Mouse (Mus musculus): ENCODE data around the gene Rprd2. TPM values are rescaled to one million over a fixed set of nuclear protein-coding genes. Genes with fewer than 3 reads are reported as not detected.
A peak's percentile ranks its signal among the peaks of the same experiment; 100 is the strongest.
"Not testable (repeated sequence)": the region's sequence is repeated elsewhere in the genome, so short reads cannot be mapped to it uniquely, and the experiment has no call there.

Rprd2 gene
- total RNA-seq, 1 experiment from 2014 or later = 52.2 TPM

DNA sequence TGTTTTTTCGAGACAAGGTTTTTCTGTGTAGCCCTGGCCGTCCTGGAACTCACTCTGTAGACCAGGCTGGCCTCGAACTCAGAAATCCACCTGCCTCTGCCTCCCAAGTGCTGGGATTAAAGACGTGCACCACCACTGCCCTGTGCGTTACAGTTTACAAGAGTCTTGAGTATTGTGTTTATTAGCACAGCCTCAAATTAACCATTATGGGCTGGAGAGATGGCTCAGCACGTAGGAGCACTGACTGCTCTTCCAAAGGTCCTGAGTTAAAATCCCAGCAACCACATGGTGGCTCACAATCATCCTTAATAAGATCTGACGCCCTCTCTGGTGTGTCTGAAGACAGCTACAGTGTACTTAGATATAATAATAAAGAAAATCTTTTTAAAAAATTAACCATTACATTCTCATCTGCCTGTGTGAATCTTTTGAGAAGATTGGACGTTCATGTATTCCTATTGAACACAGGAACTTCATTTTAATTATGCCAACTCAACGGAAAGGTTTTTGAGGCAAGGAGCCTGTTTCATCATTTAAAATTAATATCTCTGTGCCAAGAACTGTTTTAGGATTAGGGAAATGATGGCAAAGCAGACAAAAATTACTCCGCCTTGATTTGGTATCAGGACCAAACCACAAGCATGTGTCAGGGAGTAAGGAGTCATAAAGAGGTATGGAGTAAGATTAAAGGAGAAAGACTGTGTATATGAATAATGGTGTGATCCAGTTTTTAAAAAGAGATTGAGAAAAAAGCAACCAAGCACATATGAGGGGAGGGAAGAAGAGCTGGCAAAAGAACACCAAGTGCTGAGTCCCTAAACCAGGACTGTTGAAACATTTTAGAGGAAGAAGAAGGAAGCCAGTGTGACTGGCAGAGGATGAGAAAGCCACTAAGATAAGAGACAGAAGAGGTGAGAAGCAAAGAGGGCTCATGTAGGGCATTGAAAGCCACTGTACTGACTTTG lies 1.7 kb upstream of the Rprd2 start:
- ATAC-seq (replicated peaks; ENCODE audit: insufficient number of reproducible peaks, low FRiP score, low TSS enrichment, poor library complexity, severe bottlenecking) = no peak

DNA sequence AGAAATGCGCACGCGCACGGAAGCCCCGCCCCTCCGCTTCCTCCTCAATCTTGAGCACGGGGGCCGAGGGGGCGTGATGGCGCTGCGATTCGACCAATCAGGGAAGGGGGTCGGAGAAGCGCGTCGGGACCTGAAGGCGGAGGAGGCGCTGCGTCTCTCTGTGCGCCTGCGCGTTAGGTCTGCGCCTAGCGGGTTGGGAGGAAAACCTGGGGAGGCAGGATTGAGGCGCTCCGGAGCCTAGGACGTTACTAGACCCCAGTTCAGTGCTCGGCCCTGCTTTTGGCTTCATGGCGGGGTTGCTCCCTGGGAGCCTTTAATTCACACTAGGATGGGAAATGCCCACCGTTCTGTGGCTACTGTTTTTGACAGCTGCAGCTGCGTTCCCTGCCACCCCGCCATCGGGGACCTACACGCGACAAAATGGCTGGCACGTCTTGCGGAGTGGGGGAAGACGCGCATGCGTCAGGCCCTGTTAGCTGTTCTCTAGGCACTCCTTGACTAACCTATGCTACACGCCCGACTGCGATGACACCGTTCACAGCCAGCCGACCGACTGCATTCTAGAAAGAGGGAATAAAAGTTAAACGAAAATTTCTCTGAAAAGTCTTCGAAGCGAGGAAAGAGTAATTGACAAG lies 805 bp upstream of the Rprd2 start:
- peak; percentile 94 for ATAC-seq (replicated peaks; ENCODE audit: insufficient number of reproducible peaks, low FRiP score, low TSS enrichment, poor library complexity, severe bottlenecking)

DNA sequence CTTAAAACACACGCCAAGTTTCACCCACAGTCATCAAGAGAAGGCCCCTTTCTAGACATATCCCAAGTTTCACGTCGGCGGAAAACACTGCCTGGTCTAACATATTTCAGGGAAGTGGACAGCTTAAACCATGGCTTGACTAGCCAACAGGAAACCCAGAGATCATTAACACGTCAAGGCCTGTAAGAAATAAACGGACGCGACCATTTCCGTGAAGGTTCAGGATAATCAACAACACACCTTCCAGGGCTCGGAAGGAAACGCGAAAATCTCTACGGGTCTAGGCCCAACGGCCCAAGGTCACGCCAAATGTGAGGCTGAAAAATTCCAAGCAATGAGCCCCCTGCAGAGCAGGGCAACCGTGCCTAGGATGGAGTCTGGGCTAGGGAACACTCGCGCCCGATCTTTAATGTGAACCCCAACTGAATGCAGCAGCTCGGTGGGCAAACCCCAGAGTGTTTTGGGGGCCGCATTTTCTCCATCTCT lies 594 bp downstream of the Rprd2 start:
- 0 out of 2 replicates have a peak, but pooled peaks have one; percentile 10 for ATAC-seq (replicated peaks; ENCODE audit: insufficient number of reproducible peaks, low FRiP score, low TSS enrichment, poor library complexity, severe bottlenecking)

DNA sequence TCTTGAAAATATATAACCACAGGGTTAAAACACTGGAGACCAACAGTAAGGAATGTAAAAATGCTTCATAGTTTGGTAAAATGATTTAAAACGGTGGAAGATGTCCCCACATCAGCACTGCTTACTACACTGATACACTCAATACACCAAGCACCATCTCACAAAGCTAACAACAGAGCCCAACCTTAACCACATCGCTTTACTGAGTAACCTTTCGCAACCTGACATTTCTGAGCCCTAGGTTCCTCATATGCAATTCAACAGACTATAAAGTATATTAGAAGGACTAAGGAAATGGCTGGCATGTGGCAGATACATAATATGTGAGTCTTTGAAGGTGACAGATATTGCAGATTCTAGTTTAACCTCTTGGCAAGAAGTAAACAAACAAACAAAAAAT lies 2.0 kb downstream of the Rprd2 start:
- peak; percentile 48; the same call in 1 of the 2 replicates for ATAC-seq (replicated peaks; ENCODE audit: insufficient number of reproducible peaks, low FRiP score, low TSS enrichment, poor library complexity, severe bottlenecking)

DNA sequence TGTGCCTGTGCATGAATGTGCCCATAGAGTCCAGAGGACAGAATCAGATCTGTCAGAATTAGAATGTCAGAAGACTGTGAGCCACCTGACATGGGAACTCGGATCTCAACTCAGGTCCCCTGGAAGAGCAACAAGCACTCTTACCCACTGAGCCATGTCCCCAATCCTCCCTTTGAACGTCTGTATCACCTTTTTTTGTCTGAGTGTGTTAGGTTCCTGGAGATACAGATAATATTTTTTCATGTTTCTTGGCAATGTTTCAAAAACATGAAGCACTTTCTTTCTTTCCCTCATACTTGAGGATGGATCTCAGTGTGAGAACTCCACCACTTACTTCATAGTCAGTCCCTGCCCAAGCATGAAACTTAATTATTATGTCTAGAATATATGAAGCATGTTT lies 10.3 kb downstream of the Rprd2 start:
- ATAC-seq (replicated peaks; ENCODE audit: insufficient number of reproducible peaks, low FRiP score, low TSS enrichment, poor library complexity, severe bottlenecking) = no peak

DNA sequence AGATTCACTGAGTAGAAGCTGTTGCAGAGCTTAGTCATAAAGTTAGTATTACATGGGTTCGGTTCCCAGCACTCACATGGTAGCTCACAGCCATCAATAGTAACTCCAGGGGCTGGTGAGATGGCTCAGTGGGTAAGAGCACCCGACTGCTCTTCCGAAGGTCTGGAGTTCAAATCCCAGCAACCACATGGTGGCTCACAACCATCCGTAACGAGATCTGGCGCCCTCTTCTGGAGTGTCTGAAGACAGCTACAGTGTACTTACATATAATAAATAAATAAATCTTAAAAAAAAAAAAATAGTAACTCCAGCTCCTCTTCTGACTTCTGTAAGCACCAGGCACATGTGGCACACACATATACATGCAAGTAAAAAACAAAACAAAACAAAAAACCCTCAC lies 11.0 kb downstream of the Rprd2 start:
- ATAC-seq (replicated peaks; ENCODE audit: insufficient number of reproducible peaks, low FRiP score, low TSS enrichment, poor library complexity, severe bottlenecking) = not testable (repeated sequence)

DNA sequence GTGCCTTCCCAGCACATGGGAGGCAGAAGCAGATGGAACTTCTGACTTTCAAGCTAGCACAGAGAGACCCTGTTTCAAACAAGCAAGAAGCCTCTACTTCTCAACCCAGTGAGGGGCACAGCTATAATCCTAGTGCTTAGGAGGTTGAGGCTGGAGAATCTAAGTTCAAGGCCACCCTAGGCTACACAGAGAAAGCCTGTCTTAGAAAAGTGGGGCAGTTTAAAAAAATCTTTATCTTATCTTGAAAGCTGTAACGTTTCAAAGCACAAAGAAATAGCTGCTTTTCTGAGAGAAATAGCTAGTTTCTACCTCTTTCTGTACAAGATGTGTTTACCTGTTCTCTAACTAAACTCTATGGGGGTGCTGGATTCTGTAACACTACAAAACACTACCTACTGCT lies 12.0 kb downstream of the Rprd2 start:
- ATAC-seq (replicated peaks; ENCODE audit: insufficient number of reproducible peaks, low FRiP score, low TSS enrichment, poor library complexity, severe bottlenecking) = no peak

DNA sequence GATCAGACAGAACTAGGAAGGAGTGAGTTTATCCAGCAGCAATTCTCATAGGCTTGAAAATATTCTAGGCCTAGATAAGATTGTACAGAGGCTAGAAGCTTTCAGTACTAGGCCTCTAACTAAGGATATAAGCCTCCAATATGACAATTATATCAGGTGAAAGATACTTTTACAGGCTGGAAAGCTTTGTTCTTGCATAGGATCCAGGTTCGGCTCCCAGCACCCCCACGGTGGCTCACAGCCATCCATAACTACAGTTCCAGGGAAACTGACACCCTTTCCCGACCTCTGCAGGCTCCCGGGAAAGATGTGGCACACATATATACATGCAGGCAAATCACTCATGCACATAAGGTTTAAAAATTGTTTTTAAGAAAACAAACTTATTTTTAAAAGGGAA lies 14.8 kb downstream of the Rprd2 start:
- no peak for ATAC-seq (replicated peaks; ENCODE audit: insufficient number of reproducible peaks, low FRiP score, low TSS enrichment, poor library complexity, severe bottlenecking)

DNA sequence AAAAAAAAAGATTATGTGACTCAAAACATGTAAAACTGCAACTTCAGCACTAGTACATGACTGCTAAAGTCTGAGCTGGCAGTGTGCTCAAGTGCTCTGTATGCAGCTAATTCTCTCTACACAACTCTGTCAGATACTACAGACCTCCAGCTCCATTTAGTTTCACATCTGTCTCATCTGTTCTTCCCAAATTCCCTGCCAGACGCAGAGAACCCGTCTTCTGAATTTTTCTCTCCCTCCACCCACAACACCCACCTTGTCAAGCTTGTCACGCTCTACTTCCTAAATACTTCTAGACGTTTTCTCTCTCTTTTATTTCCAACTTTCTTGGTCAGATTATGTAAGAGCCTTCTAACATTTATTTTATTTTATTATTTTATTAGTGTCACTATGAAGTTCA lies 19.9 kb downstream of the Rprd2 start:
- no peak for ATAC-seq (replicated peaks; ENCODE audit: insufficient number of reproducible peaks, low FRiP score, low TSS enrichment, poor library complexity, severe bottlenecking)

DNA sequence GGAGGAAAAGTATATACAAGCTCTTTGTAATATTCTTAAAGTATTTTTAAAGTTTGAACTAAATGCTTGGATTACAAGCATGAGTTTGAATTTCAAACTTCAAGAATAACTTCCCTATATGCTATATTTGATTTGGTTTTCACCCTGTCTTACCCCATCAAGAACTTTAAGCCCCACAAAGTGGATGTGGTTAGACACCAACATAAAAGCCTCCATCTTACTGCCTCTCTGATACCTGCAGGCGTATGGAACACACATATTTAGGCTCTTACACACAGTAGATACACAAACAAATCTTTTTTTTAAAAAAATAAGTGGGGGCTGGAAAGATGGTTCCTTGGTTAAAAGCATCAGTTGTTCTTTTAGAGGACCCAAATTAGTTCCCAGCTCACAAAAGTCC lies 24.4 kb downstream of the Rprd2 start:
- ATAC-seq (replicated peaks; ENCODE audit: insufficient number of reproducible peaks, low FRiP score, low TSS enrichment, poor library complexity, severe bottlenecking) = no peak

DNA sequence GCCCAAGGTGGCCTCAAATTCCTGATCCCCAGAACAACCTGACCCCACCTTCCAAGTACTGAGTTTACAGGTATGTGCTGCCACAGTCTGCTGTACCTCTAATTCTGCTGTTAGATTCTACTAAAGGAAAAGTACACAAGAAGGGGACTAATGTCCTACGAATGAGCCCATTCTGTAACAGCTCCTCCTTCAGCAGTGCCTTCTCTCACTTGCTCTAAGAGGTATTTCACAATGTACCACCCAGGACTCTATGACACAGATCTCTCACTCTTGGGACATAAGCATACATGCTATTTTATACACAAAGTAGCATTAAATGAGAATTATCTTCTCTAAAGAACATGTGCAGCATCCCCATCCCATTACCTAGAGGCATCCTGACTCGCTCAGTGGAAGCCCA lies 25.0 kb downstream of the Rprd2 start:
- ATAC-seq (replicated peaks; ENCODE audit: insufficient number of reproducible peaks, low FRiP score, low TSS enrichment, poor library complexity, severe bottlenecking) = no peak

DNA sequence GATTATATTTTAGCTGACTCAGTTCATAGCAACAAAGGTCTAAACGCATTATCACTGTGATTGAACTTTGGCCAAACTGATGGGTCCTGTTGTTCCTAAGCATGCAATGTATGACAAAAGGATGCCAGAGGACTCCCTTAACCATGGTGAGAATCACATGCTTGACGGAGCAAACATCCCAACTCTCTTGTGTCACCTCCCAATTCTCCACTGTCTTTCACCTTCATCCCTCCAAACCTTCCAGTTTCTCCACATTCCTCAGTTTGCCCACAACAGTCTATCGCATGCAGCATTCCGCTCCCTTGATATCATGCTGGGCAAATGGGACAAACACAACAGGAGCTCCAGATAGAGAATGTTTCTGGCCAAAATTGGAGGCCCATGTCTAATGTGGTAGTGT lies 33.2 kb downstream of the Rprd2 start:
- no peak for ATAC-seq (replicated peaks; ENCODE audit: insufficient number of reproducible peaks, low FRiP score, low TSS enrichment, poor library complexity, severe bottlenecking)

DNA sequence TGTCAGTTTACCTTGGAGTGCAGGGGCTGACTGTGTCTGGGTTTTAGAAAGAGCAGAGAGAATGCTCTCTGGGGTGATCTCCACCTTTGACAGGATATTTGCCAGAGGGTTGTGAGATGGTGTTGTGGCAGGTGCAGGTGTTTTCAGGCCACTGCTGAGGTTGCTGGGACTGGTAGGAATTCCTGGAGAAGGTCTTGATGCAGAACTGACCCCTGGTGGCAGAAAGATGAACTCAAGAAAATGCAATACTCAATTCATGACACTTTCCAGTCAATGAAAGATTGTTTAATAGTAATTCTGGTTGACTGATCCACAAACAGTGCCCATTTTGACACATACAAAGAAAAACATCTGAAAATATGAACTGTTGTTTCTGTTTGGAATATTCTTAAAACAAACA lies 46.7 kb downstream of the Rprd2 start:
- ATAC-seq (replicated peaks; ENCODE audit: insufficient number of reproducible peaks, low FRiP score, low TSS enrichment, poor library complexity, severe bottlenecking) = no peak

DNA sequence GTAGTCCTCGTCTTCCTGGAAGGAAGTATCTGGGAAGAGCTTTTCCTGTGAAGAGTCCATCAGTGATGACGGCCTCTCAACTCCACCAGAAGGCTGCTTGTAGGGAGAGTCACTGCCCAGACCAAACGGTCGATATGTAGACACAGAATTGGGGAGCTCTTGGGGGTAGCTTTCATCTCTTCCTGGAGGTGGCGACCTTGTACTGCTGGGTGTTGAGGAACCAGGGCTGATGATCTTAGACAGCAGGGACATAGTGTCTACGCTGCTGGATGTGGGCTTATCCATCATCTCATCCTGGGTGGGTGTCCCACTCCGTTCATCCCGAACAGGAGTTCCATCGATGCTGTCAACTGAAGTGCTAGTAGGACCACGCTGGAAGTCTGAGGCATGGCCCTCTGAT lies 53.1 kb downstream of the Rprd2 start:
- no peak for ATAC-seq (replicated peaks; ENCODE audit: insufficient number of reproducible peaks, low FRiP score, low TSS enrichment, poor library complexity, severe bottlenecking)

DNA sequence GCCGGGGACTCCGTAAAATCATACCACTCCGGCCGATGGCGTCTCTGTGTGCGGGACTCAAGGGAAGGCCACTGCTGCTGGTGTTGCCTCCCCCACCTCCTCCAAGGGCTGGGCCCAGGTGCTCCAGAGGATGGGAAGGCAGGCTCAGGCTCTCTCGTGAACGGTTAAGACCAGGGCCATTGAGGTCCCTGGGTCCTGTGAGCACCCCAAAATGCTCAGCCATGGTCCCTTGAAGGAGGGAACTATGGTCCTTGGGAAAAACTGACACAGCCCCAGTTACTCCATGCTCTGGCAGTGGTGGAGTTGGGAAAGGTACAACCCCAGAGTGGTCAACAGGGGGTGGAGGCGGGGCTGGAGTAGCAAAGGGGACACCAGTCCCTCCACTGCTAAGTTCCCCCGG lies 54.9 kb downstream of the Rprd2 start:
- ATAC-seq (replicated peaks; ENCODE audit: insufficient number of reproducible peaks, low FRiP score, low TSS enrichment, poor library complexity, severe bottlenecking) = no peak

DNA sequence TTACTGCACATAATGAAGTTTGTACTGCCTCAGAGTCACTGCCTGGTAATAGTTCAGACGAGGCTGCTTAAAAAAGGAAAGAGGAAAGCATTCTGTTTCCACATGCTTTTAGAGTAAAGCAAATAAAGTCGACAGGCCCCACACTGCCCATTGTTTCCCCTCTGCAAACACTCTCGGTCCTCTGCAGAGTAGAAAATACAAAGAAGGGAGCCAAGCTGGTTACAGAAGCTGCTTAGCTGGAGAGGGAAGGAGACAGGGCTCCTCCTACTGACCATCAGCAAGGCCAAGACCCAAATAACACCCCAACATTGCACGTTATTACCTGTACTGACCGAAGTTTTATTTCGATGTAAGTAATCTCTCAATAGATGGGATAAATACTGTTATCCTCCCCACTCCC lies 55.7 kb downstream of the Rprd2 start:
- ATAC-seq (replicated peaks; ENCODE audit: insufficient number of reproducible peaks, low FRiP score, low TSS enrichment, poor library complexity, severe bottlenecking) = no peak

DNA sequence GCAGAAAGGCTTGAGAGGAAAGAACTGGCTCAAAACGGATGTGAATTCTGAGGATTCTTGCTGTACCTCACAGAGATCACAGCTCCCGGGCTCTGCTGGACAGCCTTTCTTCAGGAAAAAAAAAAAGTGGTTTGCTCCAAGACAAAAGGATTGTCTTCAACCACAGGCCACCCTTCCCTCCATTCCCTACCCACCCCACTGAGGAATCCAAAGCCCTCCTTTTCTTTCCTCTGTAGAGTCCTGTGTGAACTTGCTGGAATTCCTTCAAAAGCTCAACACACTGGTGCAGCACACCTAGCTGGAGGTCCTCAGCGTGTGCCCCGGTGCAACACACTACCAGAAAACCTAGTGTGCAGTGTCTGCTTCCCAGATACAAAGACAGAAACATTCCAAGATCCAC lies 56.9 kb downstream of the Rprd2 start:
- no peak for ATAC-seq (replicated peaks; ENCODE audit: insufficient number of reproducible peaks, low FRiP score, low TSS enrichment, poor library complexity, severe bottlenecking)

DNA sequence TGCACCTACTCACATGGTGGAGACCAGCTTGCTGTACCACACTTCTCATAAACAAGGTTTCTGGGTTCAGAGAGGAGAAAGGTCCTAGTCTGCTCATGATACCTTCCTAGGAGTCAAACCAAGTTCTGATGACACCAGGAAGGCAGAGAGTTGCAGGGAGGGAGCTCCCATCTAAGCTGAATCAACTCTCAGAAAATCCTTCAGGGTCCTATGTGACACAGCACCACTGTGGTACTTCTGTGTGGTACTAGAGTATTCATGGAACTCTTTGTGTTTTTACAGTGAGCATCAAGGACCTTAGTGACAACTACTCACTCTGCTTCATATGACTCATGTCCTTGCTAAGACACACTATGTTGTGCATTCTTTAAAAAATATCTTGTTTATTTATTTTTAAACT lies 58.0 kb downstream of the Rprd2 start:
- ATAC-seq (replicated peaks; ENCODE audit: insufficient number of reproducible peaks, low FRiP score, low TSS enrichment, poor library complexity, severe bottlenecking) = no peak

DNA sequence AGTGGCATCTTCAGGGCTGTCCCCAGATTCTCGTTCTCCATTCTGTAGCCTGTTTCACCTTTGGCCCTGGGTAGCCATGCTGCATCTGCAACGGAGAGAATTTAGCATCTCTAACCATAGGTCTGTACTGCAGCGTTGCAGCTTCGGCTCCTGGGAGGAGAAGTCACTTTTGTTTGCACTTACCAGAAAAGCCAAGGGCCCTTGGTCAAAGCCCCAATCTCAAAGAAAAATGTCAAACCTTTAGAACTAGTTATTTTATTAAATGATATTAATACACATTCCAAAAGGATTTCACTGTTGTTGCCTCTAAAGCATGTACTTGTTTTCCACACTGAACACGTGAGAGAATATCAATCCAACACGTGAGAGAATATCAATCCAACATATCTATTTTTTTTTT lies 58.6 kb downstream of the Rprd2 start, which contains the start of gene Tars2:
Tars2 (minus strand) TSS at position 101 of the 400 bp plus-strand sequence.
- ATAC-seq (replicated peaks; ENCODE audit: insufficient number of reproducible peaks, low FRiP score, low TSS enrichment, poor library complexity, severe bottlenecking) = no peak
